Mouse (Mus musculus): ENCODE data around the gene Syce3. TPM values are rescaled to one million over a fixed set of nuclear protein-coding genes. Genes with fewer than 3 reads are reported as not detected.

The Syce3 gene
- polyA plus RNA-seq, 1 experiment from 2014 or later: not detected

GRCm38 (mm10) chr15:89354455-89354854 is 55.8 kb downstream of the Syce3 start:
- H3K4me3 ChIP-seq (replicated peaks; ENCODE audit: low read depth, low read length): peak overlapping the region; percentile 78
- DNase-seq: no peak
- 86% methylated on average over 7 of the region's 7 CpGs for whole genome bisulfite sequencing
- ATAC-seq (ENCODE audit: low FRiP score, low TSS enrichment): no peak
- peak overlapping the region; percentile 71 for H3K9ac ChIP-seq (replicated peaks; ENCODE audit: low read length)
- peaks cover 35% of the 10 kb centered on the region for H3K36me3 ChIP-seq (ENCODE audit: control insufficient read depth, insufficient read depth, low read length)
- peaks cover 18% of the 10 kb centered on the region for H3K4me1 ChIP-seq (ENCODE audit: control insufficient read depth, insufficient read depth, low read length)
- H3K27me3 ChIP-seq (ENCODE audit: control insufficient read depth, insufficient read depth, low read length): no peaks in the 10 kb centered on the region
- H3K9me3 ChIP-seq (ENCODE audit: control insufficient read depth, low read length): no peaks in the 10 kb centered on the region
- H3K4me2 ChIP-seq (ENCODE audit: low read length): peak overlapping the region; percentile 84
- H3K27ac ChIP-seq (replicated peaks; ENCODE audit: low read depth, low read length): no peak overlapping the region

GRCm38 (mm10) chr15:89353837-89354236 is 56.5 kb downstream of the Syce3 start:
- H3K4me1 ChIP-seq (ENCODE audit: control insufficient read depth, insufficient read depth, low read length): peaks cover 18% of the 10 kb centered on the region
- no peaks in the 10 kb centered on the region for H3K9me3 ChIP-seq (ENCODE audit: control insufficient read depth, low read length)
- peaks cover 35% of the 10 kb centered on the region for H3K36me3 ChIP-seq (ENCODE audit: control insufficient read depth, insufficient read depth, low read length)
- no peaks in the 10 kb centered on the region for H3K27me3 ChIP-seq (ENCODE audit: control insufficient read depth, insufficient read depth, low read length)
- no peak overlapping the region for H3K4me2 ChIP-seq (ENCODE audit: low read length)
- H3K9ac ChIP-seq (replicated peaks; ENCODE audit: low read length): no peak overlapping the region; the same call in 1 of the 2 replicates
- 96% methylated on average over 16 of the region's 16 CpGs for WGBS
- ATAC-seq (ENCODE audit: low FRiP score, low TSS enrichment): no peak
- no peak overlapping the region for H3K4me3 ChIP-seq (replicated peaks; ENCODE audit: low read depth, low read length)
- DNase-seq: no peak
- no peak overlapping the region for H3K27ac ChIP-seq (replicated peaks; ENCODE audit: low read depth, low read length)

- Histone ChIP-seq H3K4me2 (ENCODE audit: low read length) (no peak overlapping the region), H3K9ac (replicated peaks; ENCODE audit: low read length) (no peak overlapping the region), H3K27ac (replicated peaks; ENCODE audit: low read depth, low read length) (no peak overlapping the region), H3K4me1 (ENCODE audit: control insufficient read depth, insufficient read depth, low read length) (peaks cover 18% of the 10 kb centered on the region), H3K4me3 (replicated peaks; ENCODE audit: low read depth, low read length) (no peak overlapping the region), H3K9me3 (ENCODE audit: control insufficient read depth, low read length) (no peaks in the 10 kb centered on the region), H3K27me3 (ENCODE audit: control insufficient read depth, insufficient read depth, low read length) (no peaks in the 10 kb centered on the region), H3K36me3 (ENCODE audit: control insufficient read depth, insufficient read depth, low read length) (peaks cover 35% of the 10 kb centered on the region)
- no peak for ATAC-seq (ENCODE audit: low FRiP score, low TSS enrichment)
- DNase-seq: no peak
- 95% methylated on average over 12 of the region's 12 CpGs for WGBS
These were observed 57.5 kb downstream of the Syce3 start for GRCm38 (mm10) chr15:89352795-89353194.

GRCm38 (mm10) chr15:89352054-89352453 is 58.2 kb downstream of the Syce3 start:
- ATAC-seq (ENCODE audit: low FRiP score, low TSS enrichment): no peak
- 97% methylated on average over 14 of the region's 14 CpGs for WGBS

GRCm38 (mm10) chr15:89351302-89351701 is 59.0 kb downstream of the Syce3 start:
- no peaks in the 10 kb centered on the region for H3K27me3 ChIP-seq (ENCODE audit: control insufficient read depth, insufficient read depth, low read length)
- H3K4me1 ChIP-seq (ENCODE audit: control insufficient read depth, insufficient read depth, low read length): peaks cover 8% of the 10 kb centered on the region
- H3K36me3 ChIP-seq (ENCODE audit: control insufficient read depth, insufficient read depth, low read length): peaks cover 35% of the 10 kb centered on the region
- H3K27ac ChIP-seq (replicated peaks; ENCODE audit: low read depth, low read length): no peak overlapping the region
- no peaks in the 10 kb centered on the region for H3K9me3 ChIP-seq (ENCODE audit: control insufficient read depth, low read length)
- WGBS: 93% methylated on average over 15 of the region's 15 CpGs
- H3K4me3 ChIP-seq (replicated peaks; ENCODE audit: low read depth, low read length): no peak overlapping the region
- no peak for ATAC-seq (ENCODE audit: low FRiP score, low TSS enrichment)
- H3K9ac ChIP-seq (replicated peaks; ENCODE audit: low read length): no peak overlapping the region
- no peak overlapping the region for H3K4me2 ChIP-seq (ENCODE audit: low read length)
- no peak for DNase-seq

More at GRCm38 (mm10) chr15:89352054-89352453, 58.2 kb downstream of the Syce3 start:
- Histone ChIP-seq H3K4me3 (replicated peaks; ENCODE audit: low read depth, low read length) (no peak overlapping the region), H3K4me2 (ENCODE audit: low read length) (no peak overlapping the region), H3K27ac (replicated peaks; ENCODE audit: low read depth, low read length) (no peak overlapping the region), H3K4me1 (ENCODE audit: control insufficient read depth, insufficient read depth, low read length) (peaks cover 15% of the 10 kb centered on the region), H3K9me3 (ENCODE audit: control insufficient read depth, low read length) (no peaks in the 10 kb centered on the region), H3K9ac (replicated peaks; ENCODE audit: low read length) (no peak overlapping the region), H3K27me3 (ENCODE audit: control insufficient read depth, insufficient read depth, low read length) (no peaks in the 10 kb centered on the region), H3K36me3 (ENCODE audit: control insufficient read depth, insufficient read depth, low read length) (peaks cover 35% of the 10 kb centered on the region)
- no peak for DNase-seq

GRCm38 (mm10) chr15:89350447-89350846 is 59.9 kb downstream of the Syce3 start:
- H3K36me3 ChIP-seq (ENCODE audit: control insufficient read depth, insufficient read depth, low read length): peaks cover 35% of the 10 kb centered on the region
- ATAC-seq (ENCODE audit: low FRiP score, low TSS enrichment) (no peak), DNase-seq (no peak)
- no peak overlapping the region for H3K9ac ChIP-seq (replicated peaks; ENCODE audit: low read length)
- 90% methylated on average over 5 of the region's 5 CpGs for WGBS
- no peak overlapping the region for H3K4me2 ChIP-seq (ENCODE audit: low read length)
- H3K4me1 ChIP-seq (ENCODE audit: control insufficient read depth, insufficient read depth, low read length): peaks cover 6% of the 10 kb centered on the region
- H3K27me3 ChIP-seq (ENCODE audit: control insufficient read depth, insufficient read depth, low read length): no peaks in the 10 kb centered on the region
- H3K9me3 ChIP-seq (ENCODE audit: control insufficient read depth, low read length): no peaks in the 10 kb centered on the region
- H3K27ac ChIP-seq (replicated peaks; ENCODE audit: low read depth, low read length): no peak overlapping the region
- no peak overlapping the region for H3K4me3 ChIP-seq (replicated peaks; ENCODE audit: low read depth, low read length)

GRCm38 (mm10) chr15:89343325-89343724 is 67.0 kb downstream of the Syce3 start:
- H3K36me3 ChIP-seq (ENCODE audit: control insufficient read depth, insufficient read depth, low read length): no peaks in the 10 kb centered on the region
- H3K27me3 ChIP-seq (ENCODE audit: control insufficient read depth, insufficient read depth, low read length): no peaks in the 10 kb centered on the region
- no peaks in the 10 kb centered on the region for H3K9me3 ChIP-seq (ENCODE audit: control insufficient read depth, low read length)
- no peak overlapping the region for H3K4me3 ChIP-seq (replicated peaks; ENCODE audit: low read depth, low read length)
- ATAC-seq (ENCODE audit: low FRiP score, low TSS enrichment): no peak
- WGBS: 88% methylated on average over 3 of the region's 3 CpGs
- no peak for DNase-seq
- no peak overlapping the region for H3K4me2 ChIP-seq (ENCODE audit: low read length)
- H3K9ac ChIP-seq (replicated peaks; ENCODE audit: low read length): no peak overlapping the region
- no peaks in the 10 kb centered on the region for H3K4me1 ChIP-seq (ENCODE audit: control insufficient read depth, insufficient read depth, low read length)
- no peak overlapping the region for H3K27ac ChIP-seq (replicated peaks; ENCODE audit: low read depth, low read length)

GRCm38 (mm10) chr15:89341678-89342077 is 68.6 kb downstream of the Syce3 start:
- Histone ChIP-seq H3K9ac (replicated peaks; ENCODE audit: low read length) (no peak overlapping the region), H3K4me2 (ENCODE audit: low read length) (no peak overlapping the region), H3K9me3 (ENCODE audit: control insufficient read depth, low read length) (no peaks in the 10 kb centered on the region), H3K4me1 (ENCODE audit: control insufficient read depth, insufficient read depth, low read length) (no peaks in the 10 kb centered on the region), H3K27ac (replicated peaks; ENCODE audit: low read depth, low read length) (no peak overlapping the region), H3K4me3 (replicated peaks; ENCODE audit: low read depth, low read length) (no peak overlapping the region), H3K36me3 (ENCODE audit: control insufficient read depth, insufficient read depth, low read length) (no peaks in the 10 kb centered on the region), H3K27me3 (ENCODE audit: control insufficient read depth, insufficient read depth, low read length) (no peaks in the 10 kb centered on the region)
- ATAC-seq (ENCODE audit: low FRiP score, low TSS enrichment): no peak
- no peak for DNase-seq
- WGBS: 30% methylated on average over 1 of the region's 1 CpGs
